Comparison of ENCODE assay signal across 8 mouse cellular contexts in the genomic region with DNA sequence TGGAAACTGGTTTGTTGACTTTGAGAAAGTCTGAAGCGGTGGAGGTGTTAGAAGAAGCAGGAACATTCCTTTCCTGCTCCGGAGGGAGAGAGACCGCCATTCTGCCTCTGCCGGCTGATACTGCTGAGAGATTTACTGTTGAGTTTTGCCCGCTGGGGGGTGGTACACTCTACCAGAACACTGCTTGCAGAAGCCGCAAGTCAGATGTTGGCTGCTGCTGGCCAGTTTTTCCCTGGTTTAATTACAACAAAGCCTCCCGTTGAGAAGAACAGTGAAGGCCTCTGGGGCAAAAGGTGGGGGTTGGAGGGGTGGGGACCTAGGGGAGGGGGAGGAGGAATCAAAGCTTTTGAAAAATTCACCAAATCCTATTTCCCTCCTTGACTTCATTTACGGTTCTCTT. TPM values are rescaled to one million over a fixed set of nuclear protein-coding genes. Genes with fewer than 3 reads are reported as not detected.
A peak's percentile ranks its signal among the peaks of the same experiment; 100 is the strongest.
DNase-seq lines count a peak whose midpoint lies in the region; ATAC-seq and TF ChIP-seq lines count a peak whose summit lies in the region.

No protein-coding gene starts in this region.

- H3K9me3 ChIP-seq in intestine, embryonic 14.5 days (ENCODE audit: control insufficient read depth, low read length): no peaks in the 10 kb centered on the region

- TF ChIP-seq CTCF in gastrocnemius, adult 2 months (IDR thresholded peaks at IDR 0.05): peak; percentile 52
- TF ChIP-seq CTCF in small intestine, adult 2 months (IDR thresholded peaks at IDR 0.05; ENCODE audit: extremely low read depth, insufficient read length, insufficient replicate concordance, low read depth, low read length): peak; percentile 72; the same call in 1 of the 2 replicates

- TF ChIP-seq POLR2A in small intestine, adult 2 months (IDR thresholded peaks at IDR 0.05; ENCODE audit: low read depth, low read length): no peak

- peak; percentile 61 for ATAC-seq in common myeloid progenitor, adult 5-6 weeks (replicated peaks; ENCODE audit: low read depth, poor library complexity, severe bottlenecking)
- peak; percentile 48; the same call in 1 of the 2 replicates for ATAC-seq in intestine, embryonic 14.5 days (replicated peaks; ENCODE audit: low FRiP score, low TSS enrichment, low read depth)
- ATAC-seq in megakaryocyte progenitor cell, adult 5-6 weeks (replicated peaks; ENCODE audit: poor library complexity): peak; percentile 56; the same call in 1 of the 2 replicates

- H3K27ac ChIP-seq in gastrocnemius, adult 2 months: no peak overlapping the region; the same call in 1 of the 2 replicates
- H3K27ac ChIP-seq in intestine, embryonic 14.5 days (ENCODE audit: low read depth): no peak overlapping the region
- H3K27ac ChIP-seq in small intestine, adult 2 months (ENCODE audit: insufficient read depth, low read depth, low read length): no peak overlapping the region

- peaks cover 3% of the 10 kb centered on the region; the same call in 1 of the 2 replicates for H3K36me3 ChIP-seq in intestine, embryonic 14.5 days (ENCODE audit: control insufficient read depth, insufficient read depth, low read length)
- H3K36me3 ChIP-seq in small intestine, adult 2 months (ENCODE audit: control insufficient read depth, insufficient read depth, low read length): 0 out of 2 replicates have a peak, but pooled peaks cover 4% of the 10 kb centered on the region

- peak overlapping the region; percentile 23 for H3K4me3 ChIP-seq in gastrocnemius, adult 2 months
- H3K4me3 ChIP-seq in intestine, embryonic 14.5 days (ENCODE audit: low read depth, low read length): peak overlapping the region; percentile 77
- H3K4me3 ChIP-seq in small intestine, adult 2 months (ENCODE audit: low read depth, low read length): peak overlapping the region; percentile 11; the same call in 1 of the 2 replicates

- peak; percentile 29 for DNase-seq in adrenal gland, adult 8-10 months
- DNase-seq in gastrocnemius, adult 2 months: peak; percentile 46
- peak; percentile 81 for DNase-seq in intestine, embryonic 14.5 days (ENCODE audit: low spot score)
- DNase-seq in left cerebral cortex, adult 8-10 months (ENCODE audit: low spot score in 2 of 2): peak; percentile 58 to 79
- no peak for DNase-seq in spleen, postnatal 36 days (ENCODE audit: low spot score in 2 of 2)

- peak overlapping the region; percentile 44 for H3K9ac ChIP-seq in intestine, embryonic 14.5 days (ENCODE audit: low read length)

- WGBS in intestine, embryonic 14.5 days: 4% methylated on average over 8 of the region's 8 CpGs
- WGBS in small intestine, adult 2 months: 8% methylated on average over 8 of the region's 8 CpGs

- no peaks in the 10 kb centered on the region for H3K27me3 ChIP-seq in intestine, embryonic 14.5 days (replicated peaks; ENCODE audit: control insufficient read depth, insufficient read depth, low read length)
- H3K27me3 ChIP-seq in small intestine, adult 2 months (ENCODE audit: control insufficient read depth, insufficient read depth, low read length): no peaks in the 10 kb centered on the region

- H3K4me1 ChIP-seq in intestine, embryonic 14.5 days (replicated peaks; ENCODE audit: control insufficient read depth, insufficient read depth, low read length): 0 out of 2 replicates have a peak, but pooled peaks cover 7% of the 10 kb centered on the region
- peaks cover 2% of the 10 kb centered on the region; the same call in 1 of the 2 replicates for H3K4me1 ChIP-seq in small intestine, adult 2 months (ENCODE audit: control insufficient read depth, insufficient read depth, insufficient read length, low read length)

- peak overlapping the region; percentile 62 for H3K4me2 ChIP-seq in intestine, embryonic 14.5 days (ENCODE audit: low read length)

- intact Hi-C loops in gastrocnemius, adult 2 months (cut with DNase I): no loop called here

RNA-seq across cellular contexts. Expression of a gene that starts 3.0 kb away (rescaled TPM):
- 10 to 100 TPM in 1 of 4 experiments, 1 to 10 TPM in 3; 6.0 to 11.1 (median 7.3) TPM for total RNA-seq in adrenal gland, adult 8-10 months (2022)
- not detected in 2 replicates for total RNA-seq in common myeloid progenitor, adult 5-6 weeks (2017)
- under 1 TPM; 0.23 to 0.33 TPM for total RNA-seq in gastrocnemius, adult 2 months (2021)
- polyA plus RNA-seq in intestine, embryonic 14.5 days (2014; fragmentation: Nextera tagmentation; extraction: Ambion mirVana): 34.3 and 36.3 TPM in 2 replicates
- 10 to 100 TPM; 25.2 to 31.9 (median 30.2) TPM for total RNA-seq in left cerebral cortex, adult 8-10 months (2022)
- not detected in 2 replicates for total RNA-seq in megakaryocyte progenitor cell, adult 5-6 weeks (2015)
- total RNA-seq in megakaryocyte progenitor cell, adult 5-6 weeks (2017): not detected in 2 replicates
- polyA plus RNA-seq in small intestine, adult 2 months (2012; rRNA removed): 0.83 and 2.0 TPM in 2 replicates

Comparison
In these comparisons a context has a peak if more than half of its experiments do, and no peak if none do; other contexts are left out.
1. DNase-seq: peak in adrenal gland, adult 8-10 months (single experiment), gastrocnemius, adult 2 months (single experiment), intestine, embryonic 14.5 days (single experiment) and left cerebral cortex, adult 8-10 months (2 of 2); none in spleen, postnatal 36 days (0 of 2).
2. H3K4me3 ChIP-seq: peak in every context shown above with its lines; median percentile 77 in intestine, embryonic 14.5 days; 23 in gastrocnemius, adult 2 months; 11 in small intestine, adult 2 months.
3. Peak in every context shown above with its lines, with median percentiles within 50 percentile points of each other: ATAC-seq.